Mouse (Mus musculus) lung, postnatal 25 days (tissue): Measurements from ENCODE around the gene Irgc1.

Experiments used
- DNase-seq: peaks from one replicate; pipeline ENCODE4 v3.0.0; 2022; ENCODE audit warnings: low spot score

Gene Irgc1

DNA sequence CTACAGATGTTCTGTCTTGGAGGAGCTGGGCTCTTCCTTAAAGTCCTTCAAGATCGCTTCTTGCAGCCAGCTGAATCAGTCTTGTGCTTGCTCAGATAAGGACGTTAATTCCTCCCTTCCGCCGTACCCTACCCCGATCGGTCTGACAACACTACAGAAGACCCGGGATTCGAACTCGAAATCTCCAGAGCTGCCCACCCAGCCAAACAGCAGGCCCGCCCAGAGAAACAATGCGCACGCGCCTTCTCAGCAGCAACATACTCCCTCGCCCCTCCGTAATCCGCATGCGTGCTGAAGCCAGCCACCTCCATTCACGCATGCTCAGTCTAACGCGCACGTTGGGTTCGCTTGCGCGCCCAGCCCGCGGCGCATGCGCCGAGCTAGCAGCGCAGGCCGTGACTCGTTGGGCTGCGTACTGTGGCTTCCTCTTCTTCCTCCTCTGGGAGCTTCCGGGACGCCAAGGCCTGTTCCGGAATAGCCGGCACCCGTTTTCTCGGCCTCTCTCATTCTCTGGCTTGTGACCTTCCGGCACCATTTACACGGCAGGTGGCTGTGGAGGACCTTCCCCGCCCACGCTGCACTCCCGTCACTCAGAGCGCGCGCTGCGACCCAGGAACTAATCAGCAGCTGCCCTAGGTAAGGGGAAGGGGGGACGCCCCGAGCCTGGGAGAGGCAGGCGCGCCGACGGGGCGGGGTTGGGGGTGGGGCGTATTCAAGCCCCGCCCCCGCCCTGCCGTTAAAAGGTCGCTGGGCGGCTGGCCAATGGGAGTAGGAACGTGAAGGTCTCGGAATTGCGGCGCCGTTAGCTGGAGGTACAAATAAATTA, 52.6 kb downstream of the Irgc1 start, which contains the start of gene Smg9:
Gene Smg9, plus strand, starts transcription at position 364 of the 826 bp plus-strand sequence.
- DNase-seq, result peak; percentile 98

DNA sequence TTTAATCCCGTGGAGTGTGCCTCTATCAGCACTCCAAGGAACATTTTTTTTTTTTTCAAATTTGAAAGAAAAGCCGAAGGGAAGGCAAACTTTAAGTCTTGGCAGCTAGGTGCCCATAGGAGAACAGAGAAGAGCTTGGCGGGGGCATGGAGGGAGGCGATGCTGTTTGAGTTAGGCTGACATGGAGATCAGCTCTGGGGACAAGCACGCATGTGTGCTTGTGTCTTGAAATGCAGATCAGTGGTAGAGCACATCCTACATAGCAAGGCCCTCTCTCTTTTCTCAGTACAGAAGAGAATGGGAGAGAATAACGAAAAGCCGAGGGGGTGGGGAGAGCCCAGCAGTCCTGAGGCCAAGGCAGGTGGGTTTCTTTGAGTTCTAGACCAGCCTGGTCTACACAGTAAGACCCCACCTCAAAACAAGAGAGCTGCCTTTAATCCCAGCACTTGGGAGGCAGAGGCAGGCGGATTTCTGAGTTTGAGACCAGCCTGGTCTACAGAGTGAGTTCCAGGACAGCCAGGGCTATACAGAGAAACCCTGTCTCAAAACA, 53.7 kb downstream of the Irgc1 start:
- no peak for DNase-seq

DNA sequence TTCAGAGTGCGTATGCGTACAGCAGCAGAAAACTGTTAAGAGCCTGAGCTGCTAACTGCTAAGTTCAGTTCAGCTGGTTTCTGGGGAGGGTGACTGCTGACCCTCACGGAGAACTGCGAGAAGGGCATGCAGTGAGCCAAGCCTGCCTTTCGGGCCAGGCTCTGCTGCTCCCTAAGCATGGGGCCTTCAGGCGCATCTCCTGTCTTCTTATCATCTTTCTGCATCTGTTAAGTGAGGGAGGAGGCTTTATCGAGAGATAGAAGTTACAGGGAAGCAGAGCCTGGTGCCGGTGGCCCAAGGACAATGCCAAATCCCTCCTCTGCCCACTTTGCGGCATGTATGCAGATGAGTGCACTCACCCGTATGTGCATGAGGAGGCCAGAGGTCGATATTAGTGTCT, 55.3 kb downstream of the Irgc1 start:
- no peak for DNase-seq

DNA sequence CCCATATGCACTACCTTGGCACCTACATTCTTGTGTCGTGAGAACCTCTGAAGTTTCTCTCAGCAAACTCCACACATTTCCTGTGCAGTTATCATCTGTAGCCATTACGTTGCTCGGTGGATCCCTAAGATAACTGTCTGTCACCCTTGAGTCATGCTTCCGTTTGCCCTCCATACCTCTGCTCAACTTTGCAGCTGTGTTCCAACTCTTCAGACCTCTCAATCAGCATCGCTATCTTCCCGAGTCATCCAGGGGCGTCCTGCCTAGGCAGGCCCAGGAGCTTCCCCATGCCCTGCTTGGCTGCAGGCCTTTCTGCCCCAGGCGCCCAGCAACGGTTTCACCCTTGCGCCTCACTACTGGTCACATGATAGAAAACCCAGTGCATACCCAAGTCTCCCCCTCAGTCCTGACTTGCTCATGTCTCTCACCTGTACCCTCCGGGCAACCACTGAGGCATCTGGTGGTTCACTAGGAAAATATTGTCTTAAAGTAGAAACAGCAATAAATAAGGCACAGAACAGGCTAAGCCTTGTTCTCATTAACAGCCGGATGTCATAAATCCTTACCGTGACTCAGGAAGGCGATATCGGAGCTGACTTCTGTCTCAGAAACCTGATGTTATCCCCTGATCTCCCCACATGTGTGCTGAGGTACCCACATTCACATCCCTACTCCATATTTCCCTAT, 57.5 kb downstream of the Irgc1 start:
- DNase-seq, result no peak

DNA sequence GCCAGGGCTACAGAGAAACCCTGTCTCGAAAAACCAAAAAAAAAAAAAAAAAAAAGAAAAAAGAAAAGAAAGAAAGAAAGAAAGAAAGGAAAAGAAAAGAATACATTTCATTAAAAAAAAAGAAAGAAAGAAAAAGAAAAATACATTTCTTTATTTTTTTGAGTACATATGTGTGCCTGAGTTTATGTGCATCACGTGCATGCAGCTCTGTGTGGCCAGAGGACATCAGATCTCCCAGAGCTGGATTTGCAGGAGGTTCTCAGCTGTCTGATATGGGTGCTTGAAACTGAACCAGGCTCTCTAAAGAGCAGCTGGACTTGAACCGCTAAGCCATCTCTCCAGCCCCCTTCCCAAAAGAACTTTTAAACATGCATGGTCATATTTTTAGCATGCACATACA, 58.0 kb downstream of the Irgc1 start:
- no peak for DNase-seq

DNA sequence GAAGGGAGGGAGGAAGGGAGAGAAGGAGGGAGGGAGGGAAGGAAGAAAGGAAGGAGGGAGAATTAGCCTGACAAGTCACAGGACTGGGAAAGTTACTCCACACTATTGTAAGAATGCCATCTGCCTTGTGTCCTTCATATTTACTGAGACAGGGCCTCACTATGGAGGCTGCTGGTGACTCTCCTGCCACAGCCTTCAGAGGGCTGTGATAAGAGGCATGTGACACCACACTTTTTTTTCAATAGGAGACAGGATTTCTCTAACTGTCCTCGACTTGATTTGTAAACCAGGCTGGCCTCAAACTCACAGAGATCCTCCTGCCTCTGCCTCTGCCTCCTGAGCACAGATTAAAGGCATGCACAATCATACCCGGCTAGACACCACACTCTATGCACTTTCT, 60.4 kb downstream of the Irgc1 start:
- no peak for DNase-seq

DNA sequence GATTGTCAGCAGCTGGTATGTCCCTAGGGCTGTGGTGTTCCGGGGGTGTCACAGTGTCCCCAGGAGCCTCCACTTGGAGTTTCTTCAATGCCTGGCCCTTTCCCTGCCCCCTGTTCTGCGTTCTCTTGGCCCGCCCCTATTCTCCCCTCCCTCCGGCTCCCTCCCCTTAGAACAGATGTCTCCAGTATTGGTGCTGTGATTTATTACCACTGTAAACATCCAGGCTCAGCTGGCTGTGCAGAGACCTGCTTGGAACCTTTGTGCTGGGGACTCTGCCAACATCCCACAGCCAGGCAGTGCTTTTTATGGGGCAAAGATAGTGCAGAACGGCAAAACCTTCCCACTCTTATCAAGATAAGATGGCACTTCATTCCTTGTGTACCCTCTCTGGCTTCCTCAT, 61.0 kb downstream of the Irgc1 start:
- no peak for DNase-seq

DNA sequence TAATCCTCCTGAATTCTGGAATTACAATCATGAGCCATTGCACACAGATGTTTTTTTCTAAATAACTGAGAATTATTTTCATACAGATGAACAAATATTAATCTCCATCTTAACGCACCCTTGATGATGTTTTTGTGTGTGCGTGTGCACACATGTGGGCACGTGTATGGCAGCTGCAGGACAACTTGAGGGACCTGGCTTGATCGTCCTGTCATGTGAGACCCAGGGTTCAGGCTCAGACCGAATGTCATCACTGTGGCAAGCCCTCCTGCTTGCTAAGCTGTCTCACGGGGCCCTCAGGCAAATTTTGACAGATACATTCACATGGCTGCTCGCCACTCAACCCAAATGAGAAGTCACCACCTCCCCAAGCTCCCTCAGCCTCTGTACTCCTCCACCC, 61.6 kb downstream of the Irgc1 start:
- DNase-seq, result no peak

DNA sequence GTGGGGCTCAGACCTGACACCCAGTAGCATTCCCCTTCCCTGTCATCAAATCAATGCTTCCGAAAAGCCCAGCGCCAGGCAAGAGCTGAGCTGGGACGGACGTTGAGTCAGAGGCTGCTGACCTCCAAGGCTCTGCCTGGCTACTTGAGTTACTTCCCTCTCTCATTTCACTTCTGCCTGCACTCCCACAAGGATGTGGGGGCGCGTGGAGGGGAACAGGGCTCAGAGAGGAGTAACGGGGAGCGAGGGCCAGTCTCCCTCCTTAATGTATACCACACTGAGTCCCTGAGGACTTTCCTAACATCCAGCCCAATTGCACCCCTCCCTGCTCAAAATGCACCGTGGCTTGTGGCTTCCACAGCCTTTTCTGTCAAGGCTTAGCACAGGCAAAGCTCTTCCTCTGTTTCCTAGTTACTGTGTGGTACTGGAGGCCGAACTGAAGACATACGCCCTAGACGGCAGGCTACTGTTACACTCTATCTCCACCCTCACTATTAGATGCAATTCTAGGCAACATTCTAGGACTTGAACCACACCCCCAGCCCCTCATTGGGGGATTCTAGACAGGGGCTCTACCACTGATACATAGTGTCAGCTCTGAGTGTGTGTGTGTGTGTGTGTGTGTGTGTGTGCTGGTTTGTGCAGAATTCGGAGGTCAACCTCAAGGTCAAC, 62.4 kb downstream of the Irgc1 start:
- no peak for DNase-seq

DNA sequence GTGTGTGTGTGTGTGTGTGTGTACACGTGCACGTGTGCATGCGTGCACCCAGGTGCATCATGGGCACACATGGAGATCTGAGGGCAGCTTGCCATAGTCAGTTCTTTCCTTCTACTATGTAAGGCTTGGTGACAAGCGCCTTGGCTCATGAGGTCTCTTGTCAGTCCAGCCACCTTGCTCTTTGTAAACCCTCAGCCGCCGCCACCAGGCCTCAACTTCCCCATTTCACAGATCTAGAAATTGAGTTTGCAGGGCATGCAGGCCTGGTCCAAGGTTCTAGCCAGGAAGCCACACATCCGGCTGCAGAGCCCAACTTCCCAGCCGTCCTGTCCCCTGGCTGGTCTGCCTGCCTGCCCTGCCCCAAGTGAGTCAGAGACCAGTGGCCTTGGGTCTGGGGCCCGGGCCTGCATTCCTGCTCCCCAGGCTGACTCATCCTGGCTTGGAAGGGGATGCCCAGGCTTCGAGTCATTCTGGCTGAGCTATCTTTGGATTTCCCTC, 65.0 kb downstream of the Irgc1 start:
- no peak for DNase-seq

DNA sequence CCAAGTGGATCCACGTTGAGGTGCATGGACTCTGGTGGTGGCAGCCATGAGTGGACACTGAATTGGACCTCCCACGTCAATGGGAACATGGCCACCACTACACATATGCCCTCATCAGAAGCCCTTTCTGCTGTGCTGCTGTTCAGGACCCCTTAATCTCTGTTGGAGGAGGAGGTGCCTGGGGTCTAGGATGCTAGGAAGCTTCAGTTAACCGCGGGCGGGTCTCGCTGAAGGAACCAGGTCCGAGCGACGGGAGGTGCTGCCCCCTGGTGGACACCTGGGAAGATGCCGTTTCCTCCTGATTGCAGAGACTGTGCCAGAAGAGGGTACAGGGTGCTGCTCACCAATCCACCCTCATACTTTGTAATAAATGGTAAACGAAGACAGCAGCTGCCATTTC, 67.3 kb downstream of the Irgc1 start:
- peak; percentile 63 for DNase-seq

DNA sequence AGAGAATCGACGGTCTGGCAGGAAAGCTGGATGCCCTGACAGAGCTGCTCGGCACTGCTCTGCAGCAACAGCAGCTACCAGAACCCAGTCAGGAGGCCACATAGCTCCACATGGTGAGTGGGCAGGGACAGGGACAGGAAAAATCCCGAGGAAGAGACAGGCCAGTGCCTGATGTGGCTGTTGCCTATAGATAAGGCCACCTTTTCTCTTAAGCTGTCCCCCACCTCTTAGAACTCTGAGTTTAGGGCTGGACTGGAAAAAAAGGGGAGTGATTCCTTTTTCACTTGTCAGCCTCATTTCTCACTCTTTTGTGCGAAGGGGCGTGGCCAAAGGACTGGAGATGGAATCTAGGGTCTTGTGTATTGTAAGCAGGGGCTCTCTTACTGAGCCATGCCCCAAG, 68.0 kb downstream of the Irgc1 start:
- DNase-seq, result no peak

DNA sequence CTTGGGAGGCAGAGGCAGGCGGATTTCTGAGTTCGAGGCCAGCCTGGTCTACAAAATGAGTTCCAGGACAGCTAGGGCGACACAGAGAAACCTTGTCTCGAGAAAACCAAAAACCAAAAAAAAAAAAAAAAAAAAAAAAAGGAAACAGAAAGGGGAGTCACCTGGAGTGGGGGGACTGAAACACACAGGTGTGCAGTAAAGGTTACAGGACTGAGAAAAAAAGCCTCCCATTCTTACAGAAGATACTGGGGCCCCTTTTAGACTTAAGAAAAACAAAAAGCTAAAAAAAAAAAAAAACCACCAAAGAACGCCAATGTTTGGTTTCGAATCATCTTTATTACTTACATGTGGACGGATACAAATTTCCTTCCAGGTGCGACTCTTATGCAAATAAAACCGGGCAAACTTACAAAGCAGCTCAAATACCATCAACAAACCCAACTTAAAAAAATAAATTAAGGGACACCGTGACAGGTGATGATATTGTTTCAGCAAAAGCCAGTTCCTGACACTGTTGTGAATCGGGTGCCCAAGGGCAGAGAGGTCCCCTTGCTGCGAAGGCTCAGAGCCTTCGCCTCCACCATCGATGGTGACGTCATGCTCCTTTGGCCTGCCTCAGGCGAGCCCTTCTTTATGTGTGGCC, 69.2 kb downstream of the Irgc1 start:
- DNase-seq, result no peak
